In the genomic region with DNA sequence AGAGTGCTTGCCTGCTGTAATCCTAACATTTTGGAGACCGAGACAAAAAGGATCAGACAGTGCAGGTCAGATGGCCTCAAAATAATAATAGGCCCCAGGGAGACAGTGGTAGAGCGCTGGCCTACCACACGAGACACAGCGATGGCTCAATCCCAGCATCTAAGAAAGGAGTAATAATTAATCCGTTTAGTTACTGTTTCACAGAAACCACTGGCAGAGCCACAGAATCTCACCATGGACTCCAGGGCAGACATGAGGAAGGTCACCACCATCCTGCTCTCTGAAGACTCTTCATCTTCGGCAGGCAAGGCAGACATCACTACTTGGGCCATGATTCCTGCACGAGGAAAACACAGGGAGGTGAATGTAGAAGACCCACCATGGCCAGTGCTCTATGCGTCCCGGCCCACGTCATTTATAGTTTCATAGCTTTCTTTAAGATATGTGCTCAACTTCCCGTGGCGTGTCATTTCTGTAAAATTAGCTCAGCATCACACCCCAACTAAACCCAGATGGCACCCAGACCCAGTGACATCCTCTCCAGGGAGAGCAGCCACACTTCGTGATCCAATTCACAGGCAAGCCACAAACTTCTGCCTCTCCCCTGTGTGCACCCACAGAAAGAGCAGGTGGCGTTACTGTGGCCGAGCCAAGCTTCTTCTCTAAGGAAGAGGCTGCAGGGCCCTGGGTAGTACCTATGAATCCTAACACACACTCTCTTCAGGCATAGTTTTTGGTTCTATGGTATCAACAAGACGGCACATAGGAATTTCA, we compare ENCODE assay signal across 12 mouse cellular contexts. TPM values are rescaled to one million over a fixed set of nuclear protein-coding genes. Genes with fewer than 3 reads are reported as not detected.
DNase-seq lines count a peak whose midpoint lies in the region.
"Had no signal": no experiment of that assay in that cellular context is flagged by ENCODE, and none has a peak within 500 bp of the region (broad histone marks: within the 10 kb centered on the region; RNA-seq: fewer than 3 reads in every experiment).

No protein-coding gene starts in this region.

- H3K4me3 ChIP-seq in heart, embryonic 10.5 days = no peak overlapping the region
- H3K4me3 ChIP-seq: hindbrain, embryonic 10.5 days; midbrain, embryonic 12.5 days had no signal

- intact Hi-C loops in left cerebral cortex, postnatal 10 days (cut with DNase I) = no loop called here

- WGBS in heart, embryonic 10.5 days = 95% methylated on average over 16 of the region's 16 CpGs

- no peaks in the 10 kb centered on the region for H3K27me3 ChIP-seq in heart, embryonic 10.5 days (ENCODE audit: insufficient read depth, poor library complexity, severe bottlenecking)
- H3K27me3 ChIP-seq: midbrain, embryonic 12.5 days had no signal

- no peak overlapping the region for H3K27ac ChIP-seq in heart, embryonic 10.5 days
- H3K27ac ChIP-seq: hindbrain, embryonic 10.5 days; midbrain, embryonic 12.5 days had no signal

- peaks cover 4% of the 10 kb centered on the region; the same call in 1 of the 2 replicates for H3K4me1 ChIP-seq in heart, embryonic 10.5 days
- H3K4me1 ChIP-seq: hindbrain, embryonic 10.5 days; midbrain, embryonic 12.5 days had no signal

- no peaks in the 10 kb centered on the region for H3K9me3 ChIP-seq in heart, embryonic 10.5 days
- H3K9me3 ChIP-seq: midbrain, embryonic 12.5 days had no signal

- peak; percentile 42 for DNase-seq in cerebellum, adult 9-11 months
- no peak for DNase-seq in cerebellum, postnatal 4 days (ENCODE audit: low spot score in 2 of 2)
- DNase-seq in left cerebral cortex, adult 18-20 months (ENCODE audit: low spot score in 2 of 2) = peak; percentile 41 to 45
- DNase-seq in left cerebral cortex, postnatal 10 days (ENCODE audit: extremely low spot score in 1 of 2, low spot score in 2 of 2) = no peak
- peak; percentile 46 to 67 for DNase-seq in frontal cortex, postnatal 36 days (ENCODE audit: low spot score in 2 of 2)
- peak; percentile 51 to 80 for DNase-seq in kidney, postnatal 36 days
- DNase-seq in heart, embryonic 10.5 days (ENCODE audit: low spot score) = no peak
- DNase-seq in lung, postnatal 14 days = no peak
- DNase-seq: adrenal gland, adult 2 months; heart, adult 18-20 months had no signal

- H3K36me3 ChIP-seq in heart, embryonic 10.5 days = peaks cover 93% of the 10 kb centered on the region

RNA-seq across cellular contexts. Expression of a gene that starts 19.1 kb away (rescaled TPM):
- total RNA-seq in left cerebral cortex, adult 18-20 months (2021) = 100 to 1,000 TPM; 204 to 207 TPM
- 100 to 1,000 TPM; 186 to 207 TPM for total RNA-seq in left cerebral cortex, postnatal 10 days (2021)
- 130 and 141 TPM in 2 replicates for polyA plus RNA-seq in heart, embryonic 10.5 days (2016; fragmentation: Nextera tagmentation; extraction: Ambion mirVana)

Comparison
In these comparisons a context has a peak if more than half of its experiments do, and no peak if none do; other contexts are left out.
1. DNase-seq: peak in cerebellum, adult 9-11 months (single experiment), left cerebral cortex, adult 18-20 months (2 of 2), frontal cortex, postnatal 36 days (2 of 2) and kidney, postnatal 36 days (2 of 2); none in cerebellum, postnatal 4 days (0 of 2), left cerebral cortex, postnatal 10 days (0 of 2), heart, embryonic 10.5 days (single experiment) and lung, postnatal 14 days (single experiment).